Mouse (Mus musculus): ENCODE measurements around the gene Mmel1. TPM values are rescaled to one million over a fixed set of nuclear protein-coding genes. Genes with fewer than 3 reads are reported as not detected.

Gene Mmel1
- polyA plus RNA-seq, 1 experiment from 2014 or later = 0.86 TPM

Other genes with a start within 250 kb of the Mmel1 start
- gene Prdm16, start 232.7 kb upstream of the Mmel1 start, polyA plus RNA-seq (2015; fragmentation: Nextera tagmentation; extraction: Ambion mirVana) = 14.0 and 16.2 TPM in 2 replicates
- gene Actrt2, start 201.7 kb upstream of the Mmel1 start, polyA plus RNA-seq (2015; fragmentation: Nextera tagmentation; extraction: Ambion mirVana) = not detected in 2 replicates
- gene Ttc34, start 32.1 kb upstream of the Mmel1 start, polyA plus RNA-seq (2015; fragmentation: Nextera tagmentation; extraction: Ambion mirVana) = 1.2 and 2.0 TPM in 2 replicates
- gene Fam213b, start 29.6 kb downstream of the Mmel1 start, polyA plus RNA-seq (2015; fragmentation: Nextera tagmentation; extraction: Ambion mirVana) = 64.2 and 67.1 TPM in 2 replicates
- gene Tnfrsf14, start 59.0 kb downstream of the Mmel1 start, polyA plus RNA-seq (2015; fragmentation: Nextera tagmentation; extraction: Ambion mirVana) = 0.64 and 0.71 TPM in 2 replicates
- 159 and 196 TPM in 2 replicates for gene Hes5, start 91.3 kb downstream of the Mmel1 start, polyA plus RNA-seq (2015; fragmentation: Nextera tagmentation; extraction: Ambion mirVana)
- 35.9 and 37.3 TPM in 2 replicates for gene Pank4, start 94.5 kb downstream of the Mmel1 start, polyA plus RNA-seq (2015; fragmentation: Nextera tagmentation; extraction: Ambion mirVana)
- 17.9 and 18.2 TPM in 2 replicates for gene Plch2, start 187.2 kb downstream of the Mmel1 start, polyA plus RNA-seq (2015; fragmentation: Nextera tagmentation; extraction: Ambion mirVana)
- 22.3 and 23.9 TPM in 2 replicates for gene Pex10, start 197.4 kb downstream of the Mmel1 start, polyA plus RNA-seq (2015; fragmentation: Nextera tagmentation; extraction: Ambion mirVana)
- 124 and 125 TPM in 2 replicates for gene Rer1, start 216.8 kb downstream of the Mmel1 start, polyA plus RNA-seq (2015; fragmentation: Nextera tagmentation; extraction: Ambion mirVana)
- 8.1 and 10.0 TPM in 2 replicates for gene Morn1, start 217.0 kb downstream of the Mmel1 start, polyA plus RNA-seq (2015; fragmentation: Nextera tagmentation; extraction: Ambion mirVana)

All from hindbrain, embryonic 15.5 days (tissue).